Mouse (Mus musculus): ENCODE data around the gene Hemgn. TPM values are rescaled to one million over a fixed set of nuclear protein-coding genes. Genes with fewer than 3 reads are reported as not detected.
A peak's percentile ranks its signal among the peaks of the same experiment; 100 is the strongest.

Gene Hemgn
- 11.7 and 25.5 TPM in 2 replicates for total RNA-seq (2015)
- 9.6 and 20.6 TPM in 2 replicates for total RNA-seq (2017)

- no peak for ATAC-seq (replicated peaks; ENCODE audit: poor library complexity)
Observed at GRCm38 (mm10) chr4:46413406-46413805, at the start of gene Hemgn. Gene Hemgn, minus strand, starts transcription at chr4:46413506.

- ATAC-seq (replicated peaks; ENCODE audit: poor library complexity) = no peak
Observed at GRCm38 (mm10) chr4:46458411-46458810, 45.1 kb upstream of the Hemgn start.

- no peak for ATAC-seq (replicated peaks; ENCODE audit: poor library complexity)
Observed at GRCm38 (mm10) chr4:46457186-46457585, 43.9 kb upstream of the Hemgn start.

GRCm38 (mm10) chr4:46456762-46457161 lies 43.5 kb upstream of the Hemgn start:
- no peak for ATAC-seq (replicated peaks; ENCODE audit: poor library complexity)

- peak; percentile 8 for ATAC-seq (replicated peaks; ENCODE audit: poor library complexity)
Observed at GRCm38 (mm10) chr4:46454097-46454864, 41.0 kb upstream of the Hemgn start.

- no peak for ATAC-seq (replicated peaks; ENCODE audit: poor library complexity)
Observed at GRCm38 (mm10) chr4:46452855-46453719, 39.8 kb upstream of the Hemgn start.

GRCm38 (mm10) chr4:46452481-46452850 lies 39.2 kb upstream of the Hemgn start:
- ATAC-seq (replicated peaks; ENCODE audit: poor library complexity) = peak; percentile 43

- ATAC-seq (replicated peaks; ENCODE audit: poor library complexity) = peak; percentile 2; the same call in 1 of the 2 replicates
Observed at GRCm38 (mm10) chr4:46451758-46452480, 38.6 kb upstream of the Hemgn start.

GRCm38 (mm10) chr4:46451240-46451757 lies 38.0 kb upstream of the Hemgn start:
- no peak for ATAC-seq (replicated peaks; ENCODE audit: poor library complexity)

- ATAC-seq (replicated peaks; ENCODE audit: poor library complexity) = peak; percentile 56
Observed at GRCm38 (mm10) chr4:46450519-46451131, 37.3 kb upstream of the Hemgn start, which contains the start of gene Anp32b. Gene Anp32b, plus strand, starts transcription at chr4:46450902.

- no peak for ATAC-seq (replicated peaks; ENCODE audit: poor library complexity)
Observed at GRCm38 (mm10) chr4:46450020-46450518, 36.8 kb upstream of the Hemgn start.

- ATAC-seq (replicated peaks; ENCODE audit: poor library complexity) = no peak
Observed at GRCm38 (mm10) chr4:46448886-46449285, 35.6 kb upstream of the Hemgn start.

- peak; percentile 21 for ATAC-seq (replicated peaks; ENCODE audit: poor library complexity)
Observed at GRCm38 (mm10) chr4:46447461-46447860, 34.2 kb upstream of the Hemgn start.

GRCm38 (mm10) chr4:46445237-46445945 lies 32.1 kb upstream of the Hemgn start:
- no peak for ATAC-seq (replicated peaks; ENCODE audit: poor library complexity)

GRCm38 (mm10) chr4:46442501-46442900 lies 29.2 kb upstream of the Hemgn start:
- ATAC-seq (replicated peaks; ENCODE audit: poor library complexity) = peak; percentile 91

GRCm38 (mm10) chr4:46432339-46433036 lies 19.2 kb upstream of the Hemgn start:
- peak; percentile 90 for ATAC-seq (replicated peaks; ENCODE audit: poor library complexity)

GRCm38 (mm10) chr4:46428903-46429499 lies 15.7 kb upstream of the Hemgn start:
- no peak for ATAC-seq (replicated peaks; ENCODE audit: poor library complexity)

GRCm38 (mm10) chr4:46422625-46423024 lies 9.3 kb upstream of the Hemgn start:
- no peak for ATAC-seq (replicated peaks; ENCODE audit: poor library complexity)

GRCm38 (mm10) chr4:46418851-46419250 lies 5.5 kb upstream of the Hemgn start:
- no peak for ATAC-seq (replicated peaks; ENCODE audit: poor library complexity)
